Mouse (Mus musculus) testis, adult 2 months (tissue): ENCODE measurements around the gene Mast4.

Experiments
- CTCF ChIP-seq: fragments of 200-500 bp; IDR thresholded peaks from 2 replicates; pipeline ENCODE4 v1.5.1; 2012; ENCODE audit warnings: low read depth, mild to moderate bottlenecking, inconsistent platforms, low read length, moderate library complexity; ENCODE audit not compliant: control insufficient read depth, insufficient read depth, insufficient replicate concordance
- POLR2A ChIP-seq: fragments of 200-500 bp; IDR thresholded peaks from 2 replicates; pipeline ENCODE4 v1.6.1; 2012; ENCODE audit warnings: low read depth, mild to moderate bottlenecking, inconsistent platforms, low read length, moderate library complexity; ENCODE audit not compliant: control insufficient read depth

DNA sequence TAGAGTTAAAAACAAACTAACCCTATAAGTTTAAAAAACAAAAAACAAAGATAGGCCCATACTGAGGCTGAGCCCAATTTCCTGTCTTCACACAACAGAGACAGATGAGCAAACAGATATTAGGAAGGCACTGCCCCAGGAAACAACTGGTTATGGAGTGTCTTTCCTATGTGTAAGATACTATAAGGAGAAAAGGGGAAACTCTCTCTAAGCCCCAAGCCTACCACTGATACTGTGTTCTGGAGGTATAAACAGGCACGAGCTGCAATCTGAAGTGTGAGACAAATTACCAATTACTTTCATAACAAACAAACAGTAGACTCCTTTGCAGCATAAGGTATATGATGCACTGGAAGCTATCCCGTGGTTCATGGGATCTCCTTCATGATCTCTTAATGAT lies 471.9 kb downstream of the Mast4 start:
- TF ChIP-seq CTCF: no peak
- no peak for TF ChIP-seq POLR2A
